Mouse (Mus musculus) right cerebral cortex, postnatal 14 days (tissue): ENCODE results near the gene Slc37a1.
A peak's percentile ranks its signal among the peaks of the same experiment; 100 is the strongest.
"Not testable (repeated sequence)": the region's sequence is repeated elsewhere in the genome, so short reads cannot be mapped to it uniquely, and the experiment has no call there.

Experiments
- DNase-seq: peaks from one replicate; pipeline ENCODE4 v3.0.0; 2022

Gene Slc37a1

GRCm38 (mm10) chr17:31321425-31321824 is 34.8 kb downstream of the Slc37a1 start:
- DNase-seq = peak; percentile 75

GRCm38 (mm10) chr17:31322446-31322845 is 35.9 kb downstream of the Slc37a1 start:
- no peak for DNase-seq

GRCm38 (mm10) chr17:31323379-31323778 is 36.8 kb downstream of the Slc37a1 start:
- no peak for DNase-seq

GRCm38 (mm10) chr17:31324227-31324626 is 37.6 kb downstream of the Slc37a1 start:
- DNase-seq = no peak

GRCm38 (mm10) chr17:31325451-31326219 is 39.0 kb downstream of the Slc37a1 start:
- DNase-seq = peak; percentile 63

GRCm38 (mm10) chr17:31326220-31326852 is 39.7 kb downstream of the Slc37a1 start:
- DNase-seq = no peak

- no peak for DNase-seq
These were observed 41.9 kb downstream of the Slc37a1 start for GRCm38 (mm10) chr17:31328466-31328865.

GRCm38 (mm10) chr17:31330622-31331021 is 44.0 kb downstream of the Slc37a1 start:
- DNase-seq = peak; percentile 73

- DNase-seq = no peak
These were observed 44.7 kb downstream of the Slc37a1 start for GRCm38 (mm10) chr17:31331273-31331672.

- DNase-seq = no peak
These were observed 45.3 kb downstream of the Slc37a1 start for GRCm38 (mm10) chr17:31331920-31332319.

- no peak for DNase-seq
These were observed 45.7 kb downstream of the Slc37a1 start for GRCm38 (mm10) chr17:31332333-31332732.

- DNase-seq = no peak
These were observed 48.1 kb downstream of the Slc37a1 start for GRCm38 (mm10) chr17:31334509-31335260.

- no peak for DNase-seq
These were observed 48.9 kb downstream of the Slc37a1 start for GRCm38 (mm10) chr17:31335344-31336080.

- DNase-seq = no peak
These were observed 53.2 kb downstream of the Slc37a1 start for GRCm38 (mm10) chr17:31339769-31340168.

- DNase-seq = peak; percentile 33
These were observed 55.6 kb downstream of the Slc37a1 start for GRCm38 (mm10) chr17:31342191-31342590.

GRCm38 (mm10) chr17:31344172-31344801 is 57.7 kb downstream of the Slc37a1 start:
- peak; percentile 84 for DNase-seq

GRCm38 (mm10) chr17:31344816-31345215 is 58.2 kb downstream of the Slc37a1 start:
- DNase-seq = no peak

- no peak for DNase-seq
These were observed 61.5 kb downstream of the Slc37a1 start for GRCm38 (mm10) chr17:31348129-31348528.

GRCm38 (mm10) chr17:31349388-31349787 is 62.8 kb downstream of the Slc37a1 start:
- DNase-seq = no peak

GRCm38 (mm10) chr17:31351984-31352383 is 65.4 kb downstream of the Slc37a1 start:
- no peak for DNase-seq

- no peak for DNase-seq
These were observed 66.7 kb downstream of the Slc37a1 start for GRCm38 (mm10) chr17:31353255-31353654.

- not testable (repeated sequence) for DNase-seq
These were observed 68.1 kb downstream of the Slc37a1 start for GRCm38 (mm10) chr17:31354684-31355083.
